In the genomic region with DNA sequence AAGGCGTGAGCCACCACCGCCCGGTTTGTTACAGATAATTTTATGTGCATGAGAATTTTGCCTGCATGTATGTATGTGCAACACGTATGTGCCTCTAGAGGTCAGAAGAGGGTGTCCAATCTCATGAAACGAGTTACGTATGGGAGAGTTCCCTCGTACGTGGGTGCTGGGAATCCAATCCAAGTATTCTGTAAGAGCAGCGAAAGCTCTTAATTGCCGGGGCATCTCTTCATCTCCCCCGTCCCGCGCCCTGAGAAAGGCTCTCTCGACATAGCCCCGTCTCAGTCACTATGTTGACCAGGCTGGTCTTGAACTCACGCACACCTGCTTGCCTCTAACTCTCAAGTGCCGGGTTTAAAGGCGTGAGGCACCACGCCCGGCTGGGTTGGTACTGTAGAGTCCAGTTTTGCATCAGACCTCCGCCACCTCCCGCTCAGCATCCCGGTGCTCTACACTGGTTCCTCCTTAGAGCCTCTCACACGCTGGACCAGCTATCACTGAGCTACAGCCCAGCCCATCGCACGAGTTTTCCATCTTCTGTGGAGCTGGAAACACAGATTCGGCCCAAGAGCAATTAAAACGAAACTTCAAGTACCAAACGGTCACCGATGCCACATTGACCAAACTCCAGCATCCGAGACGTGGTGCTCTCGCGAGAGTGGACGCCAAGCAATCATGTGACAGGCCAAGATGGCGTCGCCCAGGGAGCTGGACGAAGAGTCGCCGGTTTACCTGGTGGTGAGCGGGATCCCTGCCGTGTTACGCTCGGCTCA, we compare ENCODE assay signal across 8 mouse cellular contexts. TPM values are rescaled to one million over a fixed set of nuclear protein-coding genes. Genes with fewer than 3 reads are reported as not detected.
DNase-seq lines count a peak whose midpoint lies in the region; ATAC-seq and TF ChIP-seq lines count a peak whose summit lies in the region.

Gpatch3 (plus strand) TSS at position 676 of the 773 bp plus-strand sequence.

- TF ChIP-seq POLR2A in bone marrow, adult 2 months (IDR thresholded peaks at IDR 0.05; ENCODE audit: borderline replicate concordance, control insufficient read depth, low read depth, low read length): peak; percentile 95

- peaks cover 3% of the 10 kb centered on the region for H3K4me1 ChIP-seq in bone marrow, adult 2 months (ENCODE audit: control insufficient read depth, insufficient read depth, low read length)
- H3K4me1 ChIP-seq in embryonic facial prominence, embryonic 15.5 days: peaks cover 13% of the 10 kb centered on the region
- H3K4me1 ChIP-seq in heart, embryonic 10.5 days: peaks cover 12% of the 10 kb centered on the region
- peaks cover 21% of the 10 kb centered on the region for H3K4me1 ChIP-seq in kidney, embryonic 15.5 days

- DNase-seq in 416B (ENCODE audit: low read depth): peak; percentile 94
- DNase-seq in heart, embryonic 10.5 days (ENCODE audit: low spot score): peak; percentile 95
- peak; percentile 91 for DNase-seq in liver
- DNase-seq in spleen, postnatal 4 days (ENCODE audit: low spot score in 2 of 2): peak; percentile 88 to 95

- 4% methylated on average over 44 of the region's 44 CpGs for WGBS in bone marrow, adult 2 months
- WGBS in embryonic facial prominence, embryonic 15.5 days: 5% methylated on average over 44 of the region's 44 CpGs
- WGBS in heart, embryonic 10.5 days: 7% methylated on average over 44 of the region's 44 CpGs
- WGBS in kidney, embryonic 15.5 days: 7% methylated on average over 44 of the region's 44 CpGs

- peaks cover 12% of the 10 kb centered on the region for H3K36me3 ChIP-seq in embryonic facial prominence, embryonic 15.5 days
- H3K36me3 ChIP-seq in heart, embryonic 10.5 days: peaks cover 16% of the 10 kb centered on the region
- H3K36me3 ChIP-seq in kidney, embryonic 15.5 days: peaks cover 20% of the 10 kb centered on the region

- peak within 1 kb of the TSS; percentile 80 for H3K4me3 ChIP-seq in bone marrow, adult 2 months (replicated peaks; ENCODE audit: control insufficient read depth, low read depth, low read length)
- peak within 1 kb of the TSS; percentile 81 for H3K4me3 ChIP-seq in embryonic facial prominence, embryonic 15.5 days (replicated peaks)
- H3K4me3 ChIP-seq in heart, embryonic 10.5 days: peak within 1 kb of the TSS; percentile 94
- H3K4me3 ChIP-seq in kidney, embryonic 15.5 days (replicated peaks): peak within 1 kb of the TSS; percentile 99

- no peaks in the 10 kb centered on the region for H3K9me3 ChIP-seq in embryonic facial prominence, embryonic 15.5 days (replicated peaks)
- H3K9me3 ChIP-seq in heart, embryonic 10.5 days: no peaks in the 10 kb centered on the region
- H3K9me3 ChIP-seq in kidney, embryonic 15.5 days (replicated peaks): no peaks in the 10 kb centered on the region

- H3K27me3 ChIP-seq in embryonic facial prominence, embryonic 15.5 days: no peaks in the 10 kb centered on the region
- H3K27me3 ChIP-seq in heart, embryonic 10.5 days (ENCODE audit: insufficient read depth, poor library complexity, severe bottlenecking): no peaks in the 10 kb centered on the region
- H3K27me3 ChIP-seq in kidney, embryonic 15.5 days: no peaks in the 10 kb centered on the region

- peak within 1 kb of the TSS; percentile 75 for H3K9ac ChIP-seq in embryonic facial prominence, embryonic 15.5 days
- peak within 1 kb of the TSS; percentile 90 for H3K9ac ChIP-seq in kidney, embryonic 15.5 days

- TF ChIP-seq CTCF in bone marrow, adult 2 months (IDR thresholded peaks at IDR 0.05; ENCODE audit: control insufficient read depth, insufficient read depth, low read length): peak; percentile 19; the same call in 1 of the 2 replicates

- peak; percentile 92 for ATAC-seq in embryonic facial prominence, embryonic 15.5 days (ENCODE audit: insufficient number of reproducible peaks, low FRiP score, low TSS enrichment, low read depth)
- peak; percentile 89 for ATAC-seq in kidney, embryonic 15.5 days (replicated peaks; ENCODE audit: low FRiP score)
- ATAC-seq in monocyte, adult 5-6 weeks (replicated peaks; ENCODE audit: insufficient number of reproducible peaks, low FRiP score, low TSS enrichment, poor library complexity, severe bottlenecking): peak; percentile 97

- H3K27ac ChIP-seq in bone marrow, adult 2 months (ENCODE audit: control insufficient read depth, insufficient read depth, low read depth, low read length, poor library complexity): peak within 1 kb of the TSS; percentile 63
- H3K27ac ChIP-seq in embryonic facial prominence, embryonic 15.5 days (replicated peaks): peak within 1 kb of the TSS; percentile 88
- H3K27ac ChIP-seq in heart, embryonic 10.5 days: peak within 1 kb of the TSS; percentile 89
- peak within 1 kb of the TSS; percentile 94 for H3K27ac ChIP-seq in kidney, embryonic 15.5 days

- H3K4me2 ChIP-seq in embryonic facial prominence, embryonic 15.5 days (replicated peaks): peak within 1 kb of the TSS; percentile 85
- H3K4me2 ChIP-seq in kidney, embryonic 15.5 days: peak within 1 kb of the TSS; percentile 94

RNA-seq across cellular contexts. Expression of gene Gpatch3, which starts in this region (rescaled TPM):
- 3.8 and 12.2 TPM in 2 replicates for polyA plus RNA-seq in bone marrow, adult 2 months (2011; ENCODE audit: insufficient read depth, insufficient read length, low replicate concordance, missing spikeins)
- polyA plus RNA-seq in embryonic facial prominence, embryonic 15.5 days (2015; fragmentation: Nextera tagmentation; extraction: Ambion mirVana): 7.1 and 7.7 TPM in 2 replicates
- 7.1 and 9.6 TPM in 2 replicates for polyA plus RNA-seq in heart, embryonic 10.5 days (2016; fragmentation: Nextera tagmentation; extraction: Ambion mirVana)
- 7.4 and 7.8 TPM in 2 replicates for polyA plus RNA-seq in kidney, embryonic 15.5 days (2015; fragmentation: Nextera tagmentation; extraction: Ambion mirVana)
- 30.9 to 41.9 TPM (median 32.6 TPM) in 3 replicates for total RNA-seq in monocyte, adult 5-6 weeks (2017)

Comparison
In these comparisons a context has a peak if more than half of its experiments do, and no peak if none do; other contexts are left out.
1. Peak in every context shown above with its lines: DNase-seq, ATAC-seq, H3K4me3 ChIP-seq and H3K27ac ChIP-seq.